Comparison of ENCODE assay signal across 22 mouse cellular contexts in genomic region chr7:64588636-64589389, GRCm38 (mm10).
A peak's percentile ranks its signal among the peaks of the same experiment; 100 is the strongest.
DNase-seq lines count a peak whose midpoint lies in the region; ATAC-seq and TF ChIP-seq lines count a peak whose summit lies in the region.
"Had no signal": no experiment of that assay in that cellular context is flagged by ENCODE, and none has a peak within 500 bp of the region (broad histone marks: within the 10 kb centered on the region; RNA-seq: fewer than 3 reads in every experiment).

No protein-coding gene starts in this region.

- intact Hi-C loops in left cerebral cortex, adult 2 months (cut with DNase I): loop anchor here (5.0 kb wide), 2 partner anchors 43 to 87 kb away; partner anchors contain the start of gene Apba2

- peaks cover 6% of the 10 kb centered on the region for H3K9me3 ChIP-seq in forebrain, embryonic 16.5 days (ENCODE audit: control insufficient read depth, low read length)
- H3K9me3 ChIP-seq in forebrain, embryonic 11.5 days (ENCODE audit: control insufficient read depth, low read length): no peaks in the 10 kb centered on the region; the same call in 1 of the 2 replicates
- H3K9me3 ChIP-seq: embryonic facial prominence, embryonic 13.5 days; heart, embryonic 15.5 days had no signal

- ATAC-seq in forebrain, embryonic 16.5 days: no peak
- ATAC-seq in forebrain, embryonic 11.5 days (replicated peaks; ENCODE audit: low FRiP score): no peak
- ATAC-seq: activated CD4-positive, CD25-positive, alpha-beta regulatory T cell, adult 4 months; liver, postnatal 0 days had no signal

- H3K27me3 ChIP-seq in forebrain, embryonic 16.5 days (replicated peaks; ENCODE audit: control insufficient read depth, insufficient read depth, low read length): no peaks in the 10 kb centered on the region
- no peaks in the 10 kb centered on the region for H3K27me3 ChIP-seq in forebrain, embryonic 11.5 days (ENCODE audit: control insufficient read depth, insufficient read depth, low read length)
- H3K27me3 ChIP-seq: embryonic facial prominence, embryonic 13.5 days; heart, embryonic 15.5 days; limb, embryonic 12.5 days had no signal

- DNase-seq in cerebellum, adult 18-20 months: peak; percentile 37 to 60
- DNase-seq in cerebellum, adult 9-11 months: no peak
- DNase-seq in forebrain, embryonic 11.5 days (ENCODE audit: low spot score): no peak
- DNase-seq in left cerebral cortex, adult 2 months (ENCODE audit: extremely low spot score in 1 of 2, low spot score in 2 of 2): no peak
- no peak for DNase-seq in left cerebral cortex, adult 9 months (ENCODE audit: low spot score in 2 of 2)
- DNase-seq: adrenal gland, adult 8-10 months; embryo, embryonic 11 days; heart, postnatal 36 days; kidney, adult 2 months; liver, postnatal 0 days; lung, postnatal 14 days; thymus, adult 18-20 months; thymus, postnatal 36 days had no signal

- TF ChIP-seq POLR2A in cortical plate, adult 2 months (IDR thresholded peaks at IDR 0.05; ENCODE audit: extremely low read depth, insufficient read depth, low read length): no peak

- 36% methylated on average over 11 of the region's 11 CpGs for WGBS in forebrain, embryonic 16.5 days
- WGBS in forebrain, embryonic 11.5 days: 65% methylated on average over 11 of the region's 11 CpGs

- H3K9ac ChIP-seq in forebrain, embryonic 16.5 days (replicated peaks; ENCODE audit: low read depth, low read length): no peak overlapping the region
- no peak overlapping the region for H3K9ac ChIP-seq in forebrain, embryonic 11.5 days (ENCODE audit: low read length)
- H3K9ac ChIP-seq: embryonic facial prominence, embryonic 13.5 days; heart, embryonic 15.5 days; limb, embryonic 12.5 days; liver, postnatal 0 days had no signal

- H3K4me2 ChIP-seq in forebrain, embryonic 16.5 days (ENCODE audit: low read length): no peak overlapping the region
- no peak overlapping the region for H3K4me2 ChIP-seq in forebrain, embryonic 11.5 days (ENCODE audit: low read depth, low read length, severe bottlenecking)
- H3K4me2 ChIP-seq: embryonic facial prominence, embryonic 13.5 days; heart, embryonic 15.5 days; limb, embryonic 12.5 days; liver, embryonic 11.5 days had no signal

- H3K27ac ChIP-seq in forebrain, embryonic 16.5 days (ENCODE audit: low read length): peak overlapping the region; percentile 23; the same call in 1 of the 2 replicates
- H3K27ac ChIP-seq in forebrain, embryonic 11.5 days (ENCODE audit: low read depth, low read length): no peak overlapping the region
- peak overlapping the region; percentile 50 for H3K27ac ChIP-seq in left cerebral cortex, adult 2 months
- H3K27ac ChIP-seq in cortical plate, adult 2 months (ENCODE audit: insufficient read depth, low read length): peak overlapping the region; percentile 48; the same call in 1 of the 2 replicates
- H3K27ac ChIP-seq: embryonic facial prominence, embryonic 13.5 days; heart, embryonic 15.5 days; kidney, postnatal 0 days; limb, embryonic 12.5 days had no signal

- H3K4me1 ChIP-seq in forebrain, embryonic 16.5 days (replicated peaks; ENCODE audit: control insufficient read depth, insufficient read depth, low read length): no peaks in the 10 kb centered on the region
- no peaks in the 10 kb centered on the region for H3K4me1 ChIP-seq in forebrain, embryonic 11.5 days (replicated peaks; ENCODE audit: control insufficient read depth, insufficient read depth, low read length)
- H3K4me1 ChIP-seq in cortical plate, adult 2 months (ENCODE audit: control insufficient read depth, insufficient read depth, low read length): peaks cover 10% of the 10 kb centered on the region; the same call in 1 of the 2 replicates
- H3K4me1 ChIP-seq: embryonic facial prominence, embryonic 13.5 days; heart, embryonic 15.5 days; limb, embryonic 12.5 days had no signal

- H3K4me3 ChIP-seq in forebrain, embryonic 16.5 days (replicated peaks; ENCODE audit: low read length): no peak overlapping the region
- no peak overlapping the region for H3K4me3 ChIP-seq in forebrain, embryonic 11.5 days (ENCODE audit: low read depth, low read length)
- H3K4me3 ChIP-seq in left cerebral cortex, adult 2 months: no peak overlapping the region
- no peak overlapping the region for H3K4me3 ChIP-seq in cortical plate, adult 2 months (ENCODE audit: insufficient read depth, low read length)
- H3K4me3 ChIP-seq: embryonic facial prominence, embryonic 13.5 days; erythroblast, embryonic 14.5 days; heart, embryonic 15.5 days; limb, embryonic 12.5 days had no signal

- peaks cover 2% of the 10 kb centered on the region; the same call in 1 of the 2 replicates for H3K36me3 ChIP-seq in forebrain, embryonic 16.5 days (ENCODE audit: control insufficient read depth, insufficient read depth)
- no peaks in the 10 kb centered on the region for H3K36me3 ChIP-seq in forebrain, embryonic 11.5 days (ENCODE audit: control insufficient read depth, insufficient read depth, low read length)
- H3K36me3 ChIP-seq: embryonic facial prominence, embryonic 13.5 days; heart, embryonic 15.5 days; limb, embryonic 12.5 days had no signal

- no peak for TF ChIP-seq CTCF in left cerebral cortex, adult 2 months (IDR thresholded peaks at IDR 0.05)
- TF ChIP-seq CTCF in cortical plate, adult 2 months (IDR thresholded peaks at IDR 0.05; ENCODE audit: extremely low read depth, insufficient read depth, low read length): no peak

Comparison
In these comparisons a context has a peak if more than half of its experiments do, and no peak if none do; other contexts are left out.
1. DNase-seq: peak in cerebellum, adult 18-20 months (2 of 2); none in cerebellum, adult 9-11 months (single experiment), forebrain, embryonic 11.5 days (single experiment), left cerebral cortex, adult 2 months (0 of 2) and left cerebral cortex, adult 9 months (0 of 2).